Mouse (Mus musculus): Measurements from ENCODE around the gene Prpsap2. TPM values are rescaled to one million over a fixed set of nuclear protein-coding genes. Genes with fewer than 3 reads are reported as not detected.

Gene Prpsap2
- polyA plus RNA-seq, 1 experiment = 64.2 TPM

DNA sequence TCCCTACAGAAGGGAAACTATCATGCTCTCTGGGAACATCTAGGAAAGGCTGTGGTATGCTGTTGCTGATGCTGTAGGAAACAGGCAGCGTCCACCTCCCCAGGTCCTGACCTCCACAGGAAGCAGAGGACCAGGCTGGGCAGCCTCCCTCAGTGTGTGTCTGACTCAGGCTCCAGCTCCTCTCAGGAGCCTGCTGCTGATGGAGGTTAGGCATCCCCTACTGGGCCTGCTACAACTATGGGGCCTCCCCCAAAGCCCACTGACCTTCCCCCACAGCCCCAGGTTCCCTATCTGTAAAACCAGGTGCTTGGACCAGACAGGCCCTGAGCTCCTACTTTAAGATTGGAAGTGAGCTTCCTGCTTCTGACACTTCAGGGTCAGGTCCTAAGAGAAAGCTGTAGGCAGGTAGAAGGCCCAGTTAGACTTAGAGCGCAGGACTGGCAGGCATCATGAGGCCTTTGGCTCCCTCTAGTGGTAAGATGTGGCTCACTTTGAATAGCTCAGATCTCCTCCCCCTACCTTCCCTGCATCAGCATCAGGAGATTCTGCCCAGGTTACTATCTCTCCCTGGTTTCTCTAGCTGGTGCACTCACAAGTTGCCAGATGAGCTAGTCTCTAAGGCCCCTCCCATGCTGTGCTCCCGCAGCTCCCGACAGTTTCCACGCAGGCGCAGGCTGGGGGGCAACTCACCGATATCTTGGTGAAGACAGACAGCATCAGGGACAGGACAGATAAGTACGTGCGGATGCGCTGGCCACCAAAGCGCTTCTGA, 47.4 kb downstream of the Prpsap2 start:
- TF ChIP-seq CTCF (IDR thresholded peaks at IDR 0.05; ENCODE audit: low read depth, low read length) = peak; percentile 93
- no peak for TF ChIP-seq EP300 (IDR thresholded peaks at IDR 0.05; ENCODE audit: insufficient read depth, low read depth, low read length)
- no peaks in the 10 kb centered on the region for H3K9me3 ChIP-seq (replicated peaks; ENCODE audit: control insufficient read depth, insufficient read depth, low read length, poor library complexity, severe bottlenecking)
- H3K36me3 ChIP-seq (ENCODE audit: control insufficient read depth, insufficient read depth, low read length, poor library complexity, severe bottlenecking) = no peaks in the 10 kb centered on the region
- H3K4me1 ChIP-seq (ENCODE audit: control insufficient read depth, insufficient read depth, low read length) = peaks cover 3% of the 10 kb centered on the region
- H3K4me3 ChIP-seq (ENCODE audit: low read depth, low read length) = no peak overlapping the region
- H3K27me3 ChIP-seq (ENCODE audit: control insufficient read depth, insufficient read depth, low read length, poor library complexity, severe bottlenecking) = no peaks in the 10 kb centered on the region
- H3K9ac ChIP-seq (ENCODE audit: low read depth, poor library complexity, severe bottlenecking) = no peak overlapping the region
- H3K27ac ChIP-seq (ENCODE audit: insufficient read depth, low read length) = no peak overlapping the region

- no peak for TF ChIP-seq EP300 (IDR thresholded peaks at IDR 0.05; ENCODE audit: insufficient read depth, low read depth, low read length)
- no peak for TF ChIP-seq POLR2A (IDR thresholded peaks at IDR 0.05; ENCODE audit: insufficient read depth, low read length)
- no peak for TF ChIP-seq CTCF (IDR thresholded peaks at IDR 0.05; ENCODE audit: low read depth, low read length)
- H3K4me3 ChIP-seq (ENCODE audit: low read depth, low read length) = no peak overlapping the region
- H3K27ac ChIP-seq (ENCODE audit: insufficient read depth, low read length) = no peak overlapping the region
- H3K36me3 ChIP-seq (ENCODE audit: control insufficient read depth, insufficient read depth, low read length, poor library complexity, severe bottlenecking) = no peaks in the 10 kb centered on the region
- no peak overlapping the region for H3K9ac ChIP-seq (ENCODE audit: low read depth, poor library complexity, severe bottlenecking)
- no peaks in the 10 kb centered on the region for H3K27me3 ChIP-seq (ENCODE audit: control insufficient read depth, insufficient read depth, low read length, poor library complexity, severe bottlenecking)
- peaks cover 6% of the 10 kb centered on the region for H3K4me1 ChIP-seq (ENCODE audit: control insufficient read depth, insufficient read depth, low read length)
- H3K9me3 ChIP-seq (replicated peaks; ENCODE audit: control insufficient read depth, insufficient read depth, low read length, poor library complexity, severe bottlenecking) = no peaks in the 10 kb centered on the region
Measured at GRCm38 (mm10) chr11:61713157-61713855, 48.6 kb downstream of the Prpsap2 start.

DNA sequence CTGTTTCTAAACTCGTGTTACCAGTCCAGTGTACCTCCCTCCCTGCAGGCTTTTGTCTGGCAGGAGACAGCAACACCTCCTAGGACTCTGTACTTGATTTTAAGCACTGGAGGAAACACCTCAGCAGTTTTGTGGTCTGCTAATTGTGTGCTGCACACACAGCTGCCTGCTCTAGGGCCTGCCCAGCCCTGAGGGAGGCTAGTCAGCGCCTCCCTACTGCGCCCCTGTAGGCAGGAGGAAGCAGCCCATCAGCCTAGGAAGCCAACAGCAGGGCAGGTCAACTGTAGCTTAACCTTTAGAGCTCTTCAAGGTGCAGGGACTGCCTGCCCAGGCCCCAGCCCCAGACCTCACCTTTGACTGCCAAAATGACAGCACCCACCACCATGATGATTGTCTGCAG, 53.0 kb downstream of the Prpsap2 start:
- TF ChIP-seq POLR2A (IDR thresholded peaks at IDR 0.05; ENCODE audit: insufficient read depth, low read length) (no peak), EP300 (IDR thresholded peaks at IDR 0.05; ENCODE audit: insufficient read depth, low read depth, low read length) (peak; percentile 94), CTCF (IDR thresholded peaks at IDR 0.05; ENCODE audit: low read depth, low read length) (peak; percentile 22)
- H3K27ac ChIP-seq (ENCODE audit: insufficient read depth, low read length) = peak overlapping the region; percentile 65
- no peak overlapping the region for H3K9ac ChIP-seq (ENCODE audit: low read depth, poor library complexity, severe bottlenecking)

DNA sequence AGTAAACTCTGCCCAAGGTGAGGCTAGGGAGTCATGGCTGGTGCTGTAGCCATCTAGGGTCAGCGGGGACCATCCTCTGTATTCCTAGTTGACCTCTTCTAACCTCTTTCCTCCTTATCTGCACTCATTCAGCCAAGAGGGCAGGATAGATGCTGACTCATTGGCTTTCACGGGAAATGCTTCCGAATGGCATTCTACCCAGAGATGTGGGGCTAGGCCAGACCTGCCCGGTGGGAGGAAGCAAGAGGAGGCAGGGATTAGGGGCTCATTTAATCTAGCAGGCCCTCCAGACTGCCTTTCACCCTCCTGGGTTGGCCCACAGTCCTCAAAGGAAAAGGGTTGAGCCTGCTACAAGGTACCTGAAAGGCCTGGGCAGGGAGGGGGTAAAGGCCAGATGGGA, 55.7 kb downstream of the Prpsap2 start:
- H3K27ac ChIP-seq (ENCODE audit: insufficient read depth, low read length) = no peak overlapping the region
- TF ChIP-seq POLR2A (IDR thresholded peaks at IDR 0.05; ENCODE audit: insufficient read depth, low read length) = no peak
- no peak for TF ChIP-seq EP300 (IDR thresholded peaks at IDR 0.05; ENCODE audit: insufficient read depth, low read depth, low read length)
- TF ChIP-seq CTCF (IDR thresholded peaks at IDR 0.05; ENCODE audit: low read depth, low read length) = no peak
- H3K36me3 ChIP-seq (ENCODE audit: control insufficient read depth, insufficient read depth, low read length, poor library complexity, severe bottlenecking) = peaks cover 8% of the 10 kb centered on the region; the same call in 1 of the 2 replicates

More for the DNA sequence above, 53.0 kb downstream of the Prpsap2 start:
- peaks cover 9% of the 10 kb centered on the region for H3K4me1 ChIP-seq (ENCODE audit: control insufficient read depth, insufficient read depth, low read length)
- H3K36me3 ChIP-seq (ENCODE audit: control insufficient read depth, insufficient read depth, low read length, poor library complexity, severe bottlenecking) = no peaks in the 10 kb centered on the region; the same call in 1 of the 2 replicates
- H3K4me3 ChIP-seq (ENCODE audit: low read depth, low read length) = no peak overlapping the region
- no peaks in the 10 kb centered on the region for H3K27me3 ChIP-seq (ENCODE audit: control insufficient read depth, insufficient read depth, low read length, poor library complexity, severe bottlenecking)
- no peaks in the 10 kb centered on the region for H3K9me3 ChIP-seq (replicated peaks; ENCODE audit: control insufficient read depth, insufficient read depth, low read length, poor library complexity, severe bottlenecking)

DNA sequence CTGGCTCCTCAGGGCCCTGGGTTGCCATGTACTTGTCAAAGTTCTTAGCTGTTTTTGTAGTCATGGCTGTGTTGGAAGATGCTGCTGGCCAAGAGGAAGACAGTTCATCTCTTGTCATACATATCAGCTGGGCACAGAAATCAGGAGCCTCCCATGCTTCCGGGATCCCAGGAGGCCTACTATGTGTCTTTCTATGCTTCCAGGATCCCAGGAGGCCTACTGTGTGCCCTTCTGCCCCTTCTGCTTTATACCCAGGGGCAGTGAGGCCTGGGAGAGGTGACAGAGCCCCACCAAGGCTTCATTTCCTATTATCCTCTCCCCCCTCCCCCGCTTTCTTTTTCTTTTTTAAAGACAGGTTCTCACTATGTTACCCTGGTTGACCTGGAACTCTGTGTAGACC, 56.3 kb downstream of the Prpsap2 start:
- Histone ChIP-seq H3K27ac (ENCODE audit: insufficient read depth, low read length) (no peak overlapping the region), H3K4me3 (ENCODE audit: low read depth, low read length) (no peak overlapping the region), H3K27me3 (ENCODE audit: control insufficient read depth, insufficient read depth, low read length, poor library complexity, severe bottlenecking) (no peaks in the 10 kb centered on the region), H3K4me1 (ENCODE audit: control insufficient read depth, insufficient read depth, low read length) (peaks cover 5% of the 10 kb centered on the region), H3K36me3 (ENCODE audit: control insufficient read depth, insufficient read depth, low read length, poor library complexity, severe bottlenecking) (peaks cover 8% of the 10 kb centered on the region; the same call in 1 of the 2 replicates), H3K9ac (ENCODE audit: low read depth, poor library complexity, severe bottlenecking) (no peak overlapping the region), H3K9me3 (replicated peaks; ENCODE audit: control insufficient read depth, insufficient read depth, low read length, poor library complexity, severe bottlenecking) (no peaks in the 10 kb centered on the region)
- TF ChIP-seq CTCF (IDR thresholded peaks at IDR 0.05; ENCODE audit: low read depth, low read length) (no peak), POLR2A (IDR thresholded peaks at IDR 0.05; ENCODE audit: insufficient read depth, low read length) (no peak), EP300 (IDR thresholded peaks at IDR 0.05; ENCODE audit: insufficient read depth, low read depth, low read length) (no peak)

More for the DNA sequence above, 55.7 kb downstream of the Prpsap2 start:
- Histone ChIP-seq H3K4me1 (ENCODE audit: control insufficient read depth, insufficient read depth, low read length) (peaks cover 5% of the 10 kb centered on the region), H3K9me3 (replicated peaks; ENCODE audit: control insufficient read depth, insufficient read depth, low read length, poor library complexity, severe bottlenecking) (no peaks in the 10 kb centered on the region), H3K27me3 (ENCODE audit: control insufficient read depth, insufficient read depth, low read length, poor library complexity, severe bottlenecking) (no peaks in the 10 kb centered on the region), H3K9ac (ENCODE audit: low read depth, poor library complexity, severe bottlenecking) (no peak overlapping the region), H3K4me3 (ENCODE audit: low read depth, low read length) (no peak overlapping the region)

GRCm38 (mm10) chr11:61702494-61702893, 59.4 kb downstream of the Prpsap2 start:
- Histone ChIP-seq H3K9me3 (replicated peaks; ENCODE audit: control insufficient read depth, insufficient read depth, low read length, poor library complexity, severe bottlenecking) (no peaks in the 10 kb centered on the region), H3K27ac (ENCODE audit: insufficient read depth, low read length) (no peak overlapping the region), H3K4me1 (ENCODE audit: control insufficient read depth, insufficient read depth, low read length) (no peaks in the 10 kb centered on the region), H3K36me3 (ENCODE audit: control insufficient read depth, insufficient read depth, low read length, poor library complexity, severe bottlenecking) (peaks cover 8% of the 10 kb centered on the region; the same call in 1 of the 2 replicates), H3K9ac (ENCODE audit: low read depth, poor library complexity, severe bottlenecking) (no peak overlapping the region), H3K4me3 (ENCODE audit: low read depth, low read length) (no peak overlapping the region), H3K27me3 (ENCODE audit: control insufficient read depth, insufficient read depth, low read length, poor library complexity, severe bottlenecking) (no peaks in the 10 kb centered on the region)
- TF ChIP-seq EP300 (IDR thresholded peaks at IDR 0.05; ENCODE audit: insufficient read depth, low read depth, low read length) = no peak
- TF ChIP-seq CTCF (IDR thresholded peaks at IDR 0.05; ENCODE audit: low read depth, low read length) = no peak
